Mouse (Mus musculus): ENCODE measurements around the gene Auh. TPM values are rescaled to one million over a fixed set of nuclear protein-coding genes. Genes with fewer than 3 reads are reported as not detected.

Gene Auh
- polyA plus RNA-seq, 1 experiment: 14.9 TPM

DNA sequence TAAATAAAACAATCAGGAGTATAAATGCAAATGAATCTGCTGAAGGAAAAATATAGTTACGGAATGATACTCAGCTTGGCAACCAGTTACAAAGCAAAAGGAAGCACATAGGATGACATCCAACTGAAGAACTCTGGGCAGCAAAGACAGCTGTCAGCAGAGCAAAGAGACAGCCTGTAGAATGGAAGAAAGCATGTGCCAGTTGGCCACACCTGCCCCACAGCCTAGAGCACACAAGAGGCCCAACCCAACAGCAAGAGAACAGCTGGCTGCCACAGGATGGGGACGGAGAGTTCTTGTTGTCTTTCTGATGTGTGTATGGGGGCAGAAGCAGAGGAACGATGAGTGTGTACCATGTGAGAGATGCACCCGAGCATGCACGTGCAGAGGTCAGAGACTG is 29.8 kb downstream of the Auh start:
- H3K4me3 ChIP-seq (ENCODE audit: low read depth, low read length): no peak overlapping the region
- H3K36me3 ChIP-seq (ENCODE audit: control insufficient read depth, insufficient read depth, low read length): peaks cover 4% of the 10 kb centered on the region
- 0 out of 2 replicates have a peak, but pooled peaks cover 3% of the 10 kb centered on the region for H3K4me1 ChIP-seq (ENCODE audit: control insufficient read depth, insufficient read depth, insufficient read length, low read length)
- no peak overlapping the region for H3K27ac ChIP-seq (ENCODE audit: insufficient read depth, low read depth, low read length)
- WGBS: 88% methylated on average over 5 of the region's 5 CpGs
- no peak for TF ChIP-seq CTCF (IDR thresholded peaks at IDR 0.05; ENCODE audit: extremely low read depth, insufficient read length, insufficient replicate concordance, low read depth, low read length)
- no peak for TF ChIP-seq POLR2A (IDR thresholded peaks at IDR 0.05; ENCODE audit: low read depth, low read length)
- no peaks in the 10 kb centered on the region for H3K27me3 ChIP-seq (ENCODE audit: control insufficient read depth, insufficient read depth, low read length)

DNA sequence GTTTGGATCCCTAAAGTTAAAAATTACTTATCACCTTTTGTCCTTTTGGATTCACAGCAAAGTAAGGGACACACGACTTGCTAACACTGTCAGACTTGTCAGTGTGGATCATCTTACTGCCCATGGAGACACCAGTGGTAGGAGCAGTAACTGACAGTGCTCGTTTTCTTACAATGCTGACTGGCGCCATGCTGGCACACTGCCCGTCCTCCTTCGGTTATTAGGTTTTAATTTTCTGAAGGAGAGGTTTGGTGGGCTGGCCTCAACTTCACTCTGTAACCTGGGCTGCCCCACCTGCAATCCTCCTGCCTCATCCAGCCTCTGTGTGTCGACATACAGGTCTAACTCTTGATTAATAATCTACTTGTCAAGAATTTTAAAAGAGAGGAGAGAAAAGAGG is 31.7 kb downstream of the Auh start:
- TF ChIP-seq POLR2A (IDR thresholded peaks at IDR 0.05; ENCODE audit: low read depth, low read length) (no peak), CTCF (IDR thresholded peaks at IDR 0.05; ENCODE audit: extremely low read depth, insufficient read length, insufficient replicate concordance, low read depth, low read length) (no peak)
- H3K4me3 ChIP-seq (ENCODE audit: low read depth, low read length): no peak overlapping the region
- no peaks in the 10 kb centered on the region for H3K27me3 ChIP-seq (ENCODE audit: control insufficient read depth, insufficient read depth, low read length)
- peaks cover 4% of the 10 kb centered on the region for H3K36me3 ChIP-seq (ENCODE audit: control insufficient read depth, insufficient read depth, low read length)
- H3K4me1 ChIP-seq (ENCODE audit: control insufficient read depth, insufficient read depth, insufficient read length, low read length): no peaks in the 10 kb centered on the region
- no peak overlapping the region for H3K27ac ChIP-seq (ENCODE audit: insufficient read depth, low read depth, low read length)
- 65% methylated on average over 6 of the region's 6 CpGs for WGBS

DNA sequence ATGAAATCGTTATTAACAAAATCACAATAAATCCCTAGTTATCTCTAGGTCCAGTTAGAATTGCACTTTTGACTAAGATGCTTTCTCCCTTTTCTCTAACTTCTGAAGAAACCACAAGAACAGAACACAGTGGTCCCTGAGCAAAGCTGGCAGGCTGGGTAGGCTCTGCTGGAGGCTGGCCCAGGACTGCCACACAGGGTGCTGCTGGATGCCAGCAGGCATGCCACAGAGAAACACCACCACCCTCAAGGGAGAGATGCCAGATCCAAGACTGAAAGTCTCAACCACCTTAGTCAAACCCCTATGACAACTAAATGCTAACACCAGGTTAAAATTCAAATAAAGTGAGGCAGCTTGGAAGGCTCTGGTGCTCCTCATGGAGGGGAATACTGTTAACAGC is 36.7 kb downstream of the Auh start:
- Histone ChIP-seq H3K4me1 (ENCODE audit: control insufficient read depth, insufficient read depth, insufficient read length, low read length) (peaks cover 5% of the 10 kb centered on the region; the same call in 1 of the 2 replicates), H3K4me3 (ENCODE audit: low read depth, low read length) (no peak overlapping the region), H3K36me3 (ENCODE audit: control insufficient read depth, insufficient read depth, low read length) (peaks cover under 1% of the 10 kb centered on the region), H3K27ac (ENCODE audit: insufficient read depth, low read depth, low read length) (no peak overlapping the region), H3K27me3 (ENCODE audit: control insufficient read depth, insufficient read depth, low read length) (no peaks in the 10 kb centered on the region)
- WGBS: 84% methylated on average over 1 of the region's 1 CpGs
- TF ChIP-seq CTCF (IDR thresholded peaks at IDR 0.05; ENCODE audit: extremely low read depth, insufficient read length, insufficient replicate concordance, low read depth, low read length): no peak
- no peak for TF ChIP-seq POLR2A (IDR thresholded peaks at IDR 0.05; ENCODE audit: low read depth, low read length)

DNA sequence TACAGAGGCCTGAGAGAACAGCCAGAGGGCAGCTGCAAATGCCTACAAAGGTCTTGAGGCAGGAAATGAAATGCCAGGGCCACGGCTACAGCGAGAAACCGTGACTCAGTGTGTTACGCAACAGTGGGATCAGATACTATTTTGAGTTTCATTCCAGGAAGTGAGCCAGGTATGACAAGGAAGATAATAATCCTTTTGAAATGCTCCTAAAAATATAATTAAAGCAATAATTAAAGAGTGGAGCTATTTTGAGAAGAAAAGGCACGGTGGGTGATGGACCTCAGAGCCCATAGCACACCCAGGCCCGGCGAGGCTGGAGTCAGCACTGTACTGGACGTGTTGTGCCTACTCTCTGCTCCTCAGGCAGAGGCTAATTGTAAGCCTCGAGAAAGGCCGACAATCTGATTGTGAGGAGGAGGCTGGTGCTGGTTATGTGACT is 37.4 kb downstream of the Auh start:
- peaks cover 5% of the 10 kb centered on the region; the same call in 1 of the 2 replicates for H3K4me1 ChIP-seq (ENCODE audit: control insufficient read depth, insufficient read depth, insufficient read length, low read length)
- peak overlapping the region; percentile 70 for H3K27ac ChIP-seq (ENCODE audit: insufficient read depth, low read depth, low read length)
- no peaks in the 10 kb centered on the region; the same call in none of the 2 replicates for H3K36me3 ChIP-seq (ENCODE audit: control insufficient read depth, insufficient read depth, low read length)
- no peak for TF ChIP-seq POLR2A (IDR thresholded peaks at IDR 0.05; ENCODE audit: low read depth, low read length)
- TF ChIP-seq CTCF (IDR thresholded peaks at IDR 0.05; ENCODE audit: extremely low read depth, insufficient read length, insufficient replicate concordance, low read depth, low read length): no peak
- 12% methylated on average over 10 of the region's 10 CpGs for WGBS
- H3K4me3 ChIP-seq (ENCODE audit: low read depth, low read length): no peak overlapping the region; the same call in 1 of the 2 replicates
- H3K27me3 ChIP-seq (ENCODE audit: control insufficient read depth, insufficient read depth, low read length): no peaks in the 10 kb centered on the region

DNA sequence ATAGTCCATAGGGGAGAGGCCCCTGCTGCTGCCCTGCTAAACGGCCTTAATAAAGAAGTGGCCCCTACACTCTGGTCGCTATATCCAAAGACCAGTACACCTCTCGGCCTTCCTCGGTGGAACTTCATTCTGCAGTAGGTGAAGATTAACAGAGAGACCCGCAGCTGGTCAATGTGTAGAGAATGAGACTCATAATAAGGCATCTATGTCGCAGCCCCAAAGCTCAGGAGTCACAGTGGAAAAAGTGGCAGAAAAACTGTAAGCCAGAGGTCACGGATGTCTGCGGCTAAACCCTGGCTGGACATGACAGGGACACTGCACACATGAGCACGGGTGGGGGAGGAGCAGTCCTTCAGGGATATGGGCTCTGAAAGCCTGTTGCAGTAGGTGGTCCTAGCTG is 39.2 kb downstream of the Auh start:
- peaks cover 5% of the 10 kb centered on the region; the same call in 1 of the 2 replicates for H3K4me1 ChIP-seq (ENCODE audit: control insufficient read depth, insufficient read depth, insufficient read length, low read length)
- WGBS: 92% methylated on average over 9 of the region's 9 CpGs
- TF ChIP-seq CTCF (IDR thresholded peaks at IDR 0.05; ENCODE audit: extremely low read depth, insufficient read length, insufficient replicate concordance, low read depth, low read length) (no peak), POLR2A (IDR thresholded peaks at IDR 0.05; ENCODE audit: low read depth, low read length) (no peak)

DNA sequence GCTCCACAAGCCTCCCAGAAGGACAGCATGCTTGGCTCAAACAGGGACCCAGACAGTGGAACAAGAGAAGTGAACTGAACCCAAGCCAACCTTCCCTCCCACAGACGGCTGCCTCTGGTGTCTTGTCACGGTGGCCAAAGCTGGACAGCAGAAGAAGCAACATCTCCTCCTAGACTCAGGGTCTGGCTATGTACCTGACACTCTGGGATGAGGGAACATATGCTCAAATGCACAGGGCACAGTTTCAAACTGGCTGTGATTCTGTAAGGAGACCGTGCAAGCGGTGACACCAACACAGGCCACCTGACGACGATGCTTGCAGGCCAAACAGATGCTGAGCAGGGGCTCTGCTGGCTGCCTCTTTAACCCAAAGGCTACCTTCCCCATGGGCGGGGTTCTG is 42.7 kb downstream of the Auh start:
- 94% methylated on average over 7 of the region's 7 CpGs for WGBS
- Histone ChIP-seq H3K27me3 (ENCODE audit: control insufficient read depth, insufficient read depth, low read length) (no peaks in the 10 kb centered on the region), H3K4me1 (ENCODE audit: control insufficient read depth, insufficient read depth, insufficient read length, low read length) (peaks cover 2% of the 10 kb centered on the region; the same call in 1 of the 2 replicates), H3K36me3 (ENCODE audit: control insufficient read depth, insufficient read depth, low read length) (no peaks in the 10 kb centered on the region), H3K4me3 (ENCODE audit: low read depth, low read length) (no peak overlapping the region), H3K27ac (ENCODE audit: insufficient read depth, low read depth, low read length) (no peak overlapping the region)
- TF ChIP-seq CTCF (IDR thresholded peaks at IDR 0.05; ENCODE audit: extremely low read depth, insufficient read length, insufficient replicate concordance, low read depth, low read length): no peak

More for the DNA sequence above, 39.2 kb downstream of the Auh start:
- Histone ChIP-seq H3K4me3 (ENCODE audit: low read depth, low read length) (no peak overlapping the region), H3K27me3 (ENCODE audit: control insufficient read depth, insufficient read depth, low read length) (no peaks in the 10 kb centered on the region), H3K36me3 (ENCODE audit: control insufficient read depth, insufficient read depth, low read length) (no peaks in the 10 kb centered on the region; the same call in 1 of the 2 replicates), H3K27ac (ENCODE audit: insufficient read depth, low read depth, low read length) (no peak overlapping the region)

DNA sequence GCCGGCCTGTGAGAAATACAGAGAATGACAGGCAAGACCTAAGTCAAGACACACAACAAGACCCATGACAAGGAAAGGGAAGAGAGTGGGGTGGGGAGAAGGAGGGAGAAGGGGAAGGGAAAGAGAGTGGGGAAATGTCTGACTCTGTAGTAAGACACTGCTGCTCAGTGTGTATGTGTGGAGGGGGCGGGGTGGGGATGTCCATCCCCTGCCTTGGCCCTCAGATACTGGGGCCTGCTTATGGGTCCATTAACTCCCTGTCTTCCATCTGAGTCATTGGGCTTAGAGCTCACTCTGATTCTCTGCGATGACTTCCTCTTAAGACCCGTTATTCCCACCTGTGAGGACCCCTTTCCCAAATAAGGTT is 45.5 kb downstream of the Auh start:
- WGBS: 96% methylated on average over 4 of the region's 4 CpGs
- H3K4me3 ChIP-seq (ENCODE audit: low read depth, low read length): no peak overlapping the region
- TF ChIP-seq POLR2A (IDR thresholded peaks at IDR 0.05; ENCODE audit: low read depth, low read length) (no peak), CTCF (IDR thresholded peaks at IDR 0.05; ENCODE audit: extremely low read depth, insufficient read length, insufficient replicate concordance, low read depth, low read length) (no peak)
- H3K36me3 ChIP-seq (ENCODE audit: control insufficient read depth, insufficient read depth, low read length): no peaks in the 10 kb centered on the region
- H3K27me3 ChIP-seq (ENCODE audit: control insufficient read depth, insufficient read depth, low read length): no peaks in the 10 kb centered on the region
- H3K4me1 ChIP-seq (ENCODE audit: control insufficient read depth, insufficient read depth, insufficient read length, low read length): no peaks in the 10 kb centered on the region
- no peak overlapping the region for H3K27ac ChIP-seq (ENCODE audit: insufficient read depth, low read depth, low read length)

Data from small intestine, adult 2 months (tissue).